Mouse (Mus musculus) neural tube, embryonic 12.5 days (tissue): ENCODE measurements around the gene Aebp2. TPM values are rescaled to one million over a fixed set of nuclear protein-coding genes. Genes with fewer than 3 reads are reported as not detected.
"Not testable (repeated sequence)": the region's sequence is repeated elsewhere in the genome, so short reads cannot be mapped to it uniquely, and the experiment has no call there.

Experiments used
- ATAC-seq: fragments of 200-750 bp; cut with Nextera tagmentation; 2 replicates; pipeline ENCODE4 v1.8.0; 2017; ENCODE audit warnings: low read depth, mild to moderate bottlenecking, moderate TSS enrichment, moderate library complexity; ENCODE audit not compliant: low FRiP score
- H3K27ac ChIP-seq: fragments of 300-500 bp; sonication (generic); 2 replicates; pipeline ENCODE4 v1.5.1; 2016
- H3K27me3 ChIP-seq: fragments of 300-500 bp; sonication (generic); replicated peaks from 2 replicates; pipeline ENCODE4 v1.6.1; 2016; ENCODE audit warnings: mild to moderate bottlenecking
- H3K36me3 ChIP-seq: fragments of 300-500 bp; sonication (generic); 2 replicates; pipeline ENCODE4 v1.6.1; 2016; ENCODE audit warnings: mild to moderate bottlenecking
- H3K4me1 ChIP-seq: fragments of 300-500 bp; sonication (generic); 2 replicates; pipeline ENCODE4 v1.6.1; 2016
- H3K4me2 ChIP-seq: fragments of 300-500 bp; sonication (generic); replicated peaks from 2 replicates; pipeline ENCODE4 v1.6.1; 2016; ENCODE audit warnings: mild to moderate bottlenecking
- H3K4me3 ChIP-seq: fragments of 300-500 bp; sonication (generic); 2 replicates; pipeline ENCODE4 v1.5.1; 2016
- H3K9ac ChIP-seq: fragments of 300-500 bp; sonication (generic); 2 replicates; pipeline ENCODE4 v1.6.1; 2016; ENCODE audit warnings: mild to moderate bottlenecking
- H3K9me3 ChIP-seq: fragments of 300-500 bp; sonication (generic); 2 replicates; pipeline ENCODE4 v1.6.1; 2016; ENCODE audit warnings: mild to moderate bottlenecking
- WGBS: fragments of 180-500 bp; shearing (Covaris S2); methylation state at CpG from one replicate; pipeline ENCODE4 v1.1.7; 2016; 5-methylcytosine and 5-hydroxymethylcytosine counted together
- polyA plus RNA-seq: library from polyadenylated mRNA; unstranded; fragments of >200 nt; fragmentation: Nextera tagmentation; extraction: Ambion mirVana; gene quantifications from 2 replicates; pipeline ENCODE4 v1.2.1, GENCODE M21; 2016

Aebp2 gene
- polyA plus RNA-seq, 1 experiment from 2014 or later, result 12.9 TPM

DNA sequence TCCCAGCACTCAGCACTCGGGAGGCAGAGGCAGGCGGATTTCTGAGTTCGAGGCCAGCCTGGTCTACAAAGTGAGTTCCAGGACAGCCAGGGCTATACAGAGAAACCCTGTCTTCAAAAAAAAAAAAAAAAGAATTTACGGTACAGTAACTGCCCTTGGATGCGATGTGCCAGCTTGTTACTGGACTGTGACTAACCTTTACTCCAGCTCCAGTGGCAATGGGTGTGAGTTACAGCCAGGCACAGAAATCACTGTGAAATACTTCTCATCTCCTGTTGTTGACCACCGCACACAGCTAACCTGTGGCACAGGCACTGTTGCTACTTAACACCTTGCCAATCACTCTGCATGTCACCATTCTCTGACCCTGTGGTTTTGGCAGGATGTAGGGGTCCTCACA, 26.9 kb upstream of the Aebp2 start:
- not testable (repeated sequence) for H3K9me3 ChIP-seq, H3K4me2 ChIP-seq, H3K4me1 ChIP-seq, H3K27ac ChIP-seq, H3K9ac ChIP-seq, H3K27me3 ChIP-seq, ATAC-seq, H3K4me3 ChIP-seq
- 92% methylated on average over 6 of the region's 6 CpGs for WGBS
- peaks cover 66% of the 10 kb centered on the region for H3K36me3 ChIP-seq

DNA sequence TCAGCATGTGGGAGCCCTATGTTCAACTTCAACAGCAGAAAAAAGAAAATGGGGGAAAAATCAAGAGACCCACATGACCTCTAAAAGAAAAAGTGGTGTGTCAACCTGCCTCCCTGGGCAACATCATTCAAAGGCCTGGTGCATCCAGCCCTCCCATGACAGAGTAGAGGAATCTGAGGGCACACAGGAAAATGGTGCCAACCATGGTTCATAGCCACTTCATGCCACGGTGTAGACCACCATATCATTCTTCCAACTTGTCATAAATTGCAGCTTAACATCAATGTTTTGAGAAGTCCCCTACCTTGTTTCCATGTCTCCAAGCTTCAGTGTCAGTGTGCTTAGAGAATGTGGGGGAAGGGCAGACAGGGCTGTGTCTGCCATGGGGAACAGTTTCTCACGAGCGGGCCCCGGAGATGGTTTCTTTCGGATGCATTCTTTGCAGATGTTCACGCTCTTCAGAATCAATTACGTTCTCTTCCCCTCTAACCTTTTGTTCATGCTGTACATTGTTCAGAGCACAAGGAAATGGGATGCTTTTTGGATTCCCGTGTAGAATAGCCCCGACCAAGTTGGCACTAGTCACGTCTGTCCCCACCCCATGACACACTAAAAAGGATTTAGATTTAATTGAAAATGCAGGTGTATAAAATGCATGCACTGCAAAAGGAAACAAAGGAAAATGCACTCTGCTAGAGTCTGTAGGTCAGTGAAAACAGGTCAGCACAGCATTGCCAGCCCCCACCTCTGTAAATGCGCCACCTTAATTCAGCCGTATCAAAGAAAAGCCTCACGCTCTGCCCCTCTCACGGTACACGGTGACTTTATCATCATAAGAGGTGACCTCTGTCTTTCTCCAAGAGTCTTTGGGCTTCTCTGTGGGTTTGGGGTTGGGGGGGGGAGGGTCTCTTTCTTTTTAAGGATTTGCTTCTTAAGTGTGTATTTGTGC, 24.8 kb upstream of the Aebp2 start:
- peaks cover 47% of the 10 kb centered on the region for H3K36me3 ChIP-seq
- H3K4me2 ChIP-seq, result no peak overlapping the region
- H3K27me3 ChIP-seq, result no peaks in the 10 kb centered on the region
- H3K9ac ChIP-seq, result no peak overlapping the region
- no peak overlapping the region for H3K27ac ChIP-seq
- no peaks in the 10 kb centered on the region for H3K9me3 ChIP-seq
- peaks cover 4% of the 10 kb centered on the region; the same call in 1 of the 2 replicates for H3K4me1 ChIP-seq
- no peak overlapping the region for H3K4me3 ChIP-seq
- no peak for ATAC-seq
- WGBS, result 48% methylated on average over 15 of the region's 15 CpGs

DNA sequence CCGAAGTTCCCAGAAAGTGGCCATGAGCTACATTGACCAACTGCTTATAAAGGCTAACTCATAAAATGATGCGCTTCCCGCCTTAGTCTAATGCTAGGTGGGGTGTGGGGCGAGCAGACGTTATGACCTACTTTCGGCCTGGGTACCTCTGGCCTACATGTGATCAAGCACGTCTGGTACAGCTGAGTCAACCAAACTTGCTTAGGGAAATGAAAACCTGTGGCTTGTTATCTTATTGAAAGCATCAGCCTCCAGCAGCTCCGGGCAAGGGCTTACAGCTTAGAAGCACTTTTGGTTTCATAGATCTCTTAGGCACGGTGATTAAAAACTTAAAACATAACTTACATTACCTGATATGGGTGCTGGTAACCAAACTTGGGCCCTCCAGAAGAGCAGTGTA, 23.9 kb upstream of the Aebp2 start:
- H3K4me1 ChIP-seq, result peaks cover 7% of the 10 kb centered on the region
- H3K4me3 ChIP-seq, result no peak overlapping the region
- peaks cover 38% of the 10 kb centered on the region for H3K36me3 ChIP-seq
- H3K9ac ChIP-seq, result no peak overlapping the region
- 89% methylated on average over 9 of the region's 9 CpGs for WGBS
- no peak overlapping the region for H3K4me2 ChIP-seq
- no peak overlapping the region for H3K27ac ChIP-seq
- H3K9me3 ChIP-seq, result no peaks in the 10 kb centered on the region
- H3K27me3 ChIP-seq, result no peaks in the 10 kb centered on the region
- ATAC-seq, result no peak

DNA sequence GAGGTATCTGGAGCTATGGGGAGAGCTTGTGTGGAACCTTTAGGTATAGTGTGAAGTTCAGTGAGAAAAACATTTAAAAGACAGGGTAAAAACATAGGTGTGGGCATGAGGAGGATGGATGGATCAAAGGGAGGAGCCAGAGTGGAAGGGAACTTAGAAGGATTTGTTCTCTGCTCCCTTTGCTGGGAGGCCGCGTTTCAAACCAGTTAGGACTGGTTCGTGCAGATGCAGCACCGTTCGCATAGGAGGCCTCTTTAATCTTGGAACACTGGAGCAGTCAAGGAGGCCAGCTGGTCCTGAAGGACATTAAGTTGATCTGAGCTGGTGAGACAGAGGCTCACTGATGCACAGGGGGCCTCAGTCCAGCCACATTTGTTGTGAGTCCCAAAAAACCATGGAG, 23.1 kb upstream of the Aebp2 start:
- WGBS, result 94% methylated on average over 5 of the region's 5 CpGs
- Histone ChIP-seq H3K27ac (no peak overlapping the region), H3K36me3 (peaks cover 30% of the 10 kb centered on the region), H3K9me3 (no peaks in the 10 kb centered on the region), H3K4me1 (peaks cover 7% of the 10 kb centered on the region), H3K4me3 (no peak overlapping the region), H3K9ac (no peak overlapping the region), H3K4me2 (no peak overlapping the region), H3K27me3 (no peaks in the 10 kb centered on the region)
- ATAC-seq, result no peak

DNA sequence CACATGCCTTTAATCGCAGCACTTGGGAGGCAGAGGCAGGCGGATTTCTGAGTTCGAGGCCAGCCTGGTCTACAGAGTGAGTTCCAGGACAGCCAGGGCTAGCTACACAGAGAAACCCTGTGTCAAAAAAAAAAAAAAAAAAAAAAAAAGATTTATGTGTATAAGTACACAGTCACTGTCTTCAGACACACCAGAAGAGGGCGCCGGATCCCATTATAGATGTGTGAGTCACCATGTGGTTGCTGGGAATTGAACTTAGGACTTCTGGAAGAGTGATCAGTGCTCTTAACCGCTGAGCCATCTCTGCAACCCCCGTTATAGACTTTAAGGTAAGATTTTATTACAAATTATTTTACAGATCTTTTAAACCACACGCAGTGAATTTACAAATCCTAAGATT, 21.8 kb upstream of the Aebp2 start:
- H3K36me3 ChIP-seq, result peaks cover 21% of the 10 kb centered on the region
- not testable (repeated sequence) for H3K4me1 ChIP-seq, H3K4me3 ChIP-seq, H3K4me2 ChIP-seq, ATAC-seq, H3K27ac ChIP-seq, H3K27me3 ChIP-seq, H3K9ac ChIP-seq, H3K9me3 ChIP-seq
- 94% methylated on average over 8 of the region's 8 CpGs for WGBS

DNA sequence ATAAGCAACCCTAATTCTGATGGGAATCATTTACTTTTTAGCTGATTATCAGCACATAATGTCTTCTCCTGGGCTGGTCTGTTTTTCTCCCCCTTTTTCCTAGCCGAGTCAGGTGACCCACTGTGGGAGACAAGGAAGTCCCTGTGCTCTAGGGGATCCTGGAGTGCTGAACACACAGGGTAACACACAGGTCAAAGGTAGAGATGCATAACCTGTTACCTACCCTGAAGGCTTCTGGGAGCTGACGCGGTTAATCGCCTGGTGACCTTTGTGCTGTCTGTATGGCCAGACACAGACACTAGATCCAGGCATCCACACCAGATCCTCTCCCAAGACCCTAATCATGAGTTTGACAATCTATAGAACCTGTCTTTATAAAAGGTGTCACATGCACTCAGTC, 21.3 kb upstream of the Aebp2 start:
- peaks cover 16% of the 10 kb centered on the region for H3K36me3 ChIP-seq
- no peak for ATAC-seq
- 92% methylated on average over 4 of the region's 4 CpGs for whole genome bisulfite sequencing

DNA sequence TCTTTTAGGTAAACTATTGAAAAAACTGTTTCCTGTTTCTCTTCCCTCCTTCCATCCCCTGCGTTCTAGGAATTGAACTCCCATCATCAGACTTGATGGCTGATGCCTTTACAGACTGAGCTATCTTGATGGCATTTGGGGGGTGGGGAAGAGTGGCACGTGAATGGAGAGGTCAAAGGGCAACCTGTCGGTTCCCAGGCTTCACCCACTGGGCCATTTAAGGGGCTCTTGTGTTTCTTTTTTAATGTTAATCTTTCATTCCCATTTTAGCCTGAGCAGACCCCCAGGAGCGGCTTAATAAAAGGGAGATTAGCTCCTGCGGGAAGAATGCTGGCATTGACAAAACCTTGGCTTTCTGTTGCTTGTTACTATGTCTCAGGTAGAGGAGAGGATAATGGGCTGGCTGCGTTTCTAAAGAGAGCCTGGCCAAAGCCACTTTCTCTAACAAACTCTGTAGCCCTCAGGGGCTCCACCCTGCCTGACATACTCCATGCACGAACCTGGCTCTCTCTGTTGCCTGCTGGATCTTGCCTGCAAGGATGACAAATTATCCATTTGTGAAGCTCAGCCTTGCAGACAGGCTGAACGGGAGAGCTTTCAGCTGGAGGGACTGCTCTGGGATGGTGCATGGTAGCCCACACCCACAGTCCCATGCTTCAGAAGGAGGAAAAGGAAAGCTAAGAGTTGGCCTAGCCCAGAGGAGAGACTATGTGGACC, 19.1 kb upstream of the Aebp2 start:
- H3K9me3 ChIP-seq, result no peaks in the 10 kb centered on the region
- H3K9ac ChIP-seq, result no peak overlapping the region
- 0 out of 2 replicates have a peak, but pooled peaks cover under 1% of the 10 kb centered on the region for H3K36me3 ChIP-seq
- peaks cover 3% of the 10 kb centered on the region; the same call in 1 of the 2 replicates for H3K4me1 ChIP-seq
- 10% methylated on average over 8 of the region's 8 CpGs for WGBS
- H3K4me2 ChIP-seq, result no peak overlapping the region
- H3K4me3 ChIP-seq, result no peak overlapping the region
- H3K27ac ChIP-seq, result no peak overlapping the region
- ATAC-seq, result no peak
- H3K27me3 ChIP-seq, result no peaks in the 10 kb centered on the region

More for the DNA sequence above, 21.3 kb upstream of the Aebp2 start:
- Histone ChIP-seq H3K4me3 (no peak overlapping the region), H3K9ac (no peak overlapping the region), H3K9me3 (no peaks in the 10 kb centered on the region), H3K27ac (no peak overlapping the region), H3K27me3 (no peaks in the 10 kb centered on the region), H3K4me1 (peaks cover 7% of the 10 kb centered on the region), H3K4me2 (no peak overlapping the region)

DNA sequence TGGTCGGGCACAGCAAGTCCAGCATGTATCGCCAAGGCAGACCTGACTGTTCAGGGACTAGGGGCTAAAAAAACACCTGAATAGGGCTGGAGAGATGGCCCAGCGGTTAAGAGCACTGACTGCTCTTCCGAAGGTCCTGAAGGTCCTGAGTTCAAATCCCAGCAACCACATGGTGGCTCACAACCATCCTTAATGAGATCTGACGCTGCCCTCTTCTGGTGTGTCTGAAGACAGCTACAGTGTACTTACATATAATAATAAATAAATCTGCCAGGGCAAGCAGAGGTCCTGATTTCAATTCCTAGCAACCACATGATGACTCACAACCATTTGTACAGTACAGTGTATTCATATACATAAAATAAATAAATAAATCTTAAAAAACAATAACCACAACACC, 17.3 kb upstream of the Aebp2 start:
- not testable (repeated sequence) for H3K4me1 ChIP-seq, H3K4me2 ChIP-seq, H3K9ac ChIP-seq, H3K9me3 ChIP-seq, H3K27me3 ChIP-seq, H3K27ac ChIP-seq, ATAC-seq, H3K4me3 ChIP-seq, H3K36me3 ChIP-seq
- WGBS, result 87% methylated on average over 5 of the region's 5 CpGs

DNA sequence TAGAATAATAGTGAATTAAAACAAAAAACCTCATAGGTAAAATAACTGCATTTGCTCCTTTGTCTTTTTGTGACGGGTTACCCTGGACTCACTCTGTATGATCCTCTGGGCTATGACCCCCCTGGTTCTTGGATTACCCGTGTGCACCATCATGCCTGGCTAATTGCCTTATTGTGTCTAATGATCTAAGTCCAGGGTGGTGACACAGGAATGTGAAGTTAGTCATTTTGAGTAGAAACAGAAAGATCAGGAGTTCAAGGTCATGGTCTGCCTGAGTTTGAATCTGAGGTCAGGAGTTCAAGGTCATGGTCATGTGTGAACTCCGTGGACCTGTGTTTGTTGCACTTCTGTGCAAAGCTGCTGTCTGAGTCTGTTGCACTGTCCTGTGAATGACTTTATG, 16.7 kb upstream of the Aebp2 start:
- WGBS, result 62% methylated on average over 3 of the region's 3 CpGs
- Histone ChIP-seq H3K36me3 (no peaks in the 10 kb centered on the region), H3K4me2 (no peak overlapping the region), H3K4me3 (no peak overlapping the region), H3K27ac (no peak overlapping the region), H3K9me3 (no peaks in the 10 kb centered on the region), H3K4me1 (peaks cover 3% of the 10 kb centered on the region; the same call in 1 of the 2 replicates), H3K27me3 (no peaks in the 10 kb centered on the region), H3K9ac (no peak overlapping the region)
- no peak for ATAC-seq

DNA sequence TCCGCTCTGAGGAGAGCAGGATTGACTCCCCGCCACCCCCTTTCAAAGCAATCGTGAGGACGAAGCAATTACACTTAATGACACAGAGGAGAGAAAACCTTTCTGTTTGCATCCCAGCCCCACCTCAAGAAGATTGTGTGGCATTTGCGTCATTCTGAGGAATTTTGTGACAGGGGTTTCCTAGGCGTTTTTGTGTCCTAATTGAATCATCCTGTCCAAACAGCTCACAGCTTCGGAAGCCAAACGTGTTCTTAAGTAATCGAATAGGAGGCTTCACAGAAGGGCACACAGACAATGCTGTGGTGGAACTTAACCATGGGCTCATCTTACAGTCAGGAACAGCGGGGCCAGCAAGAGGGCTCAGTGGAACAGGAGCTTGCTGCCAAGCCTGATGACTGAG, 15.9 kb upstream of the Aebp2 start:
- ATAC-seq, result no peak
- H3K4me2 ChIP-seq, result no peak overlapping the region
- no peak overlapping the region for H3K9ac ChIP-seq
- no peaks in the 10 kb centered on the region for H3K27me3 ChIP-seq
- no peak overlapping the region for H3K4me3 ChIP-seq
- no peaks in the 10 kb centered on the region for H3K36me3 ChIP-seq
- peaks cover 3% of the 10 kb centered on the region; the same call in 1 of the 2 replicates for H3K4me1 ChIP-seq
- H3K9me3 ChIP-seq, result no peaks in the 10 kb centered on the region
- no peak overlapping the region for H3K27ac ChIP-seq
- 56% methylated on average over 10 of the region's 10 CpGs for WGBS

DNA sequence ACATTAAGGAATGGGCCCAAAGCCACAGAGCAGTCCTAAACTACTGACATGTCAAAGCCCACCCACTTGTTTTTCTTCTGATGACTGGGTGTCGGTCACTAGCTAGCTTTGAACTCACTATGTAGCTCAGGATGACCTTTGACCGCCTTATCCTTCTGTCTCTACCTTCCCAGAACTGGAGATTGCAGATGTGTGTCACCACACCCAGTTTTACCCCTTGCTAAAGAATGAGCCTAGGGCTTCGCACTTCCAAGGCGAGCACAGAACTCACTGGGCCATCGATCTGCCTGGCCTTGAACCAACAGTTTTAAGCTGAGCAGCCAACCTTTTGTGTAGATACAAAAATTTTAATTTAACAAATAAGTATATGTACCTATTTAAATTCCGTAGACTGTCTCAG, 13.8 kb upstream of the Aebp2 start:
- no peaks in the 10 kb centered on the region for H3K27me3 ChIP-seq
- WGBS, result 89% methylated on average over 6 of the region's 6 CpGs
- no peak overlapping the region for H3K9ac ChIP-seq
- no peaks in the 10 kb centered on the region for H3K36me3 ChIP-seq
- H3K4me1 ChIP-seq, result no peaks in the 10 kb centered on the region; the same call in 1 of the 2 replicates
- H3K4me3 ChIP-seq, result no peak overlapping the region
- ATAC-seq, result no peak
- no peaks in the 10 kb centered on the region for H3K9me3 ChIP-seq
- no peak overlapping the region for H3K27ac ChIP-seq
- H3K4me2 ChIP-seq, result no peak overlapping the region

DNA sequence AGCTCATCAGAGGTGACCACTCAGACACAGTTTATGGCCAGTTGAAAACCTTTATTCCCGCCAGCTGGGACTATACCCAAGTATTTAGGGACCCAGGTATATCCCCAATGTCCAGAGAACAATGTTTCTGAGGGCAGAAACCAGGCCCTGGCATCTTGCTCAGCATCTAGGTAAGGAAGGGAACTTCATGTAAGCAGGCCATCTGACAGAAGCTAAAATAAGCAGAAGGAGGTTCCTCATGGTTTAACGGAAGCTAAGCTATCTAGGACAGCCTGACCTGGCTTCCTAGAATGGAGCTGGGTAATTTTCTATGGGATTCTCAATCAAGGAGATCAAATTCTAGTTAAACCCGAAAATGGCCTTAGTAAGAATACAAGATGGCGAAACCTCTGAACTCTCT, 12.9 kb upstream of the Aebp2 start:
- Histone ChIP-seq H3K9me3 (no peaks in the 10 kb centered on the region), H3K36me3 (no peaks in the 10 kb centered on the region), H3K4me1 (no peaks in the 10 kb centered on the region), H3K9ac (no peak overlapping the region), H3K4me3 (no peak overlapping the region), H3K27me3 (no peaks in the 10 kb centered on the region), H3K4me2 (no peak overlapping the region), H3K27ac (no peak overlapping the region)
- WGBS, result 86% methylated on average over 4 of the region's 4 CpGs
- no peak for ATAC-seq
